Mouse (Mus musculus) bone marrow macrophage, adult 2 months (primary cell): ENCODE results near the gene Mark1.

ENCODE experiments used
- CTCF ChIP-seq: IDR thresholded peaks from 2 replicates; pipeline ENCODE4 v1.5.1; 2012; ENCODE audit warnings: low read depth, mild to moderate bottlenecking, low read length, moderate library complexity
- POLR2A ChIP-seq: IDR thresholded peaks from 2 replicates; pipeline ENCODE4 v1.6.1; 2012; ENCODE audit warnings: mild to moderate bottlenecking, low read depth, low read length, borderline replicate concordance

- TF ChIP-seq POLR2A, result no peak
- TF ChIP-seq CTCF, result no peak
Measured at GRCm38 (mm10) chr1:184869939-184870565, 129.3 kb downstream of the Mark1 start.
